Mouse (Mus musculus): Measurements from ENCODE around the gene Gm12169. TPM values are rescaled to one million over a fixed set of nuclear protein-coding genes. Genes with fewer than 3 reads are reported as not detected.
"Not testable (repeated sequence)": the region's sequence is repeated elsewhere in the genome, so short reads cannot be mapped to it uniquely, and the experiment has no call there.

Gm12169 gene
- not detected in 2 replicates for polyA plus RNA-seq (2015; fragmentation: Nextera tagmentation; extraction: Ambion mirVana)

- no peak for ATAC-seq (ENCODE audit: low FRiP score, low read depth)
- no peaks in the 10 kb centered on the region for H3K4me1 ChIP-seq (replicated peaks)
- no peak within 1 kb of the TSS for H3K27ac ChIP-seq (replicated peaks)
- H3K4me3 ChIP-seq: no peak within 1 kb of the TSS
- H3K27me3 ChIP-seq: no peaks in the 10 kb centered on the region
- H3K4me2 ChIP-seq: no peak within 1 kb of the TSS
- no peaks in the 10 kb centered on the region for H3K9me3 ChIP-seq
- no peak within 1 kb of the TSS for H3K9ac ChIP-seq
- H3K36me3 ChIP-seq: no peaks in the 10 kb centered on the region
- 92% methylated on average over 2 of the region's 2 CpGs for WGBS
These were observed at the start of gene Gm12169 for GRCm38 (mm10) chr11:46523912-46524311. Gene Gm12169, plus strand, starts transcription at chr11:46524212.

- 96% methylated on average over 4 of the region's 4 CpGs for WGBS
- Histone ChIP-seq H3K36me3 (no peaks in the 10 kb centered on the region), H3K27me3 (no peaks in the 10 kb centered on the region), H3K4me1 (replicated peaks) (no peaks in the 10 kb centered on the region), H3K9ac (no peak overlapping the region), H3K4me2 (no peak overlapping the region), H3K4me3 (no peak overlapping the region), H3K27ac (replicated peaks) (no peak overlapping the region), H3K9me3 (no peaks in the 10 kb centered on the region)
- ATAC-seq (ENCODE audit: low FRiP score, low read depth): no peak
These were observed 49.8 kb upstream of the Gm12169 start for GRCm38 (mm10) chr11:46474220-46474619.

GRCm38 (mm10) chr11:46479311-46479710, 44.7 kb upstream of the Gm12169 start:
- Histone ChIP-seq H3K4me1 (replicated peaks) (no peaks in the 10 kb centered on the region), H3K27ac (replicated peaks) (no peak overlapping the region), H3K4me3 (no peak overlapping the region), H3K27me3 (no peaks in the 10 kb centered on the region), H3K4me2 (no peak overlapping the region), H3K36me3 (no peaks in the 10 kb centered on the region), H3K9ac (no peak overlapping the region), H3K9me3 (no peaks in the 10 kb centered on the region)
- WGBS: 91% methylated on average over 9 of the region's 9 CpGs
- no peak for ATAC-seq (ENCODE audit: low FRiP score, low read depth)

- 84% methylated on average over 7 of the region's 7 CpGs for WGBS
- no peak for ATAC-seq (ENCODE audit: low FRiP score, low read depth)
- H3K4me2 ChIP-seq: no peak overlapping the region
- H3K9ac ChIP-seq: no peak overlapping the region
- no peaks in the 10 kb centered on the region for H3K27me3 ChIP-seq
- H3K9me3 ChIP-seq: no peaks in the 10 kb centered on the region
- H3K4me1 ChIP-seq (replicated peaks): no peaks in the 10 kb centered on the region
- H3K4me3 ChIP-seq: no peak overlapping the region
- no peak overlapping the region for H3K27ac ChIP-seq (replicated peaks)
- H3K36me3 ChIP-seq: no peaks in the 10 kb centered on the region
These were observed 43.5 kb upstream of the Gm12169 start for GRCm38 (mm10) chr11:46480517-46480916.

GRCm38 (mm10) chr11:46488231-46488630, 35.8 kb upstream of the Gm12169 start:
- Histone ChIP-seq H3K9ac (no peak overlapping the region), H3K27ac (replicated peaks) (no peak overlapping the region), H3K4me2 (no peak overlapping the region), H3K27me3 (no peaks in the 10 kb centered on the region), H3K36me3 (no peaks in the 10 kb centered on the region), H3K4me1 (replicated peaks) (no peaks in the 10 kb centered on the region), H3K9me3 (no peaks in the 10 kb centered on the region), H3K4me3 (no peak overlapping the region)
- ATAC-seq (ENCODE audit: low FRiP score, low read depth): no peak
- WGBS: 14% methylated on average over 1 of the region's 1 CpGs

- Histone ChIP-seq H3K4me3 (no peak overlapping the region), H3K27ac (replicated peaks) (no peak overlapping the region), H3K9me3 (no peaks in the 10 kb centered on the region), H3K36me3 (no peaks in the 10 kb centered on the region), H3K9ac (no peak overlapping the region), H3K27me3 (no peaks in the 10 kb centered on the region), H3K4me1 (replicated peaks) (no peaks in the 10 kb centered on the region), H3K4me2 (no peak overlapping the region)
- 89% methylated on average over 2 of the region's 2 CpGs for WGBS
- no peak for ATAC-seq (ENCODE audit: low FRiP score, low read depth)
These were observed 35.4 kb upstream of the Gm12169 start for GRCm38 (mm10) chr11:46488650-46489049.

GRCm38 (mm10) chr11:46507146-46507545, 16.9 kb upstream of the Gm12169 start:
- H3K9ac ChIP-seq: no peak overlapping the region
- H3K27me3 ChIP-seq: no peaks in the 10 kb centered on the region
- H3K4me3 ChIP-seq: no peak overlapping the region
- WGBS: 78% methylated on average over 3 of the region's 3 CpGs
- H3K9me3 ChIP-seq: no peaks in the 10 kb centered on the region
- H3K27ac ChIP-seq (replicated peaks): no peak overlapping the region
- ATAC-seq (ENCODE audit: low FRiP score, low read depth): no peak
- no peaks in the 10 kb centered on the region for H3K36me3 ChIP-seq
- no peaks in the 10 kb centered on the region for H3K4me1 ChIP-seq (replicated peaks)
- no peak overlapping the region for H3K4me2 ChIP-seq

- ATAC-seq (ENCODE audit: low FRiP score, low read depth): no peak
- 97% methylated on average over 5 of the region's 5 CpGs for WGBS
- H3K4me3 ChIP-seq: no peak overlapping the region
- no peaks in the 10 kb centered on the region for H3K27me3 ChIP-seq
- H3K9ac ChIP-seq: no peak overlapping the region
- no peaks in the 10 kb centered on the region for H3K36me3 ChIP-seq
- H3K27ac ChIP-seq (replicated peaks): no peak overlapping the region
- no peak overlapping the region for H3K4me2 ChIP-seq
- no peaks in the 10 kb centered on the region for H3K9me3 ChIP-seq
- H3K4me1 ChIP-seq (replicated peaks): no peaks in the 10 kb centered on the region
These were observed 14.1 kb upstream of the Gm12169 start for GRCm38 (mm10) chr11:46509900-46510299.

- not testable (repeated sequence) for H3K27me3 ChIP-seq; H3K9me3 ChIP-seq; H3K9ac ChIP-seq; ATAC-seq (ENCODE audit: low FRiP score, low read depth); H3K27ac ChIP-seq (replicated peaks); H3K4me1 ChIP-seq (replicated peaks); H3K36me3 ChIP-seq; H3K4me3 ChIP-seq; H3K4me2 ChIP-seq
- 85% methylated on average over 5 of the region's 5 CpGs for WGBS
These were observed 2.7 kb upstream of the Gm12169 start for GRCm38 (mm10) chr11:46521341-46521740.

GRCm38 (mm10) chr11:46522719-46523118, 1.3 kb upstream of the Gm12169 start:
- Histone ChIP-seq H3K36me3 (no peaks in the 10 kb centered on the region), H3K27ac (replicated peaks) (no peak overlapping the region), H3K4me2 (no peak overlapping the region), H3K4me3 (no peak overlapping the region), H3K4me1 (replicated peaks) (no peaks in the 10 kb centered on the region), H3K27me3 (no peaks in the 10 kb centered on the region), H3K9me3 (no peaks in the 10 kb centered on the region), H3K9ac (no peak overlapping the region)
- 80% methylated on average over 3 of the region's 3 CpGs for WGBS
- ATAC-seq (ENCODE audit: low FRiP score, low read depth): no peak

- Histone ChIP-seq H3K4me3 (no peak overlapping the region), H3K4me2 (no peak overlapping the region), H3K27ac (replicated peaks) (no peak overlapping the region), H3K27me3 (no peaks in the 10 kb centered on the region), H3K9me3 (no peaks in the 10 kb centered on the region), H3K4me1 (replicated peaks) (no peaks in the 10 kb centered on the region), H3K9ac (no peak overlapping the region), H3K36me3 (no peaks in the 10 kb centered on the region)
- WGBS: 88% methylated on average over 4 of the region's 4 CpGs
- ATAC-seq (ENCODE audit: low FRiP score, low read depth): no peak
These were observed 6.1 kb downstream of the Gm12169 start for GRCm38 (mm10) chr11:46530149-46530548.

GRCm38 (mm10) chr11:46536978-46537377, 13.0 kb downstream of the Gm12169 start:
- Histone ChIP-seq H3K27ac (replicated peaks) (no peak overlapping the region), H3K4me1 (replicated peaks) (no peaks in the 10 kb centered on the region), H3K9me3 (no peaks in the 10 kb centered on the region), H3K36me3 (no peaks in the 10 kb centered on the region), H3K27me3 (no peaks in the 10 kb centered on the region), H3K4me3 (no peak overlapping the region), H3K9ac (no peak overlapping the region), H3K4me2 (no peak overlapping the region)
- 53% methylated on average over 4 of the region's 4 CpGs for WGBS
- ATAC-seq (ENCODE audit: low FRiP score, low read depth): no peak

- Histone ChIP-seq H3K9me3 (no peaks in the 10 kb centered on the region), H3K4me2 (no peak overlapping the region), H3K4me3 (no peak overlapping the region), H3K27me3 (no peaks in the 10 kb centered on the region), H3K27ac (replicated peaks) (no peak overlapping the region), H3K9ac (no peak overlapping the region), H3K4me1 (replicated peaks) (no peaks in the 10 kb centered on the region), H3K36me3 (no peaks in the 10 kb centered on the region)
- 95% methylated on average over 2 of the region's 2 CpGs for WGBS
- ATAC-seq (ENCODE audit: low FRiP score, low read depth): no peak
These were observed 19.5 kb downstream of the Gm12169 start for GRCm38 (mm10) chr11:46543530-46543929.

All from hindbrain, embryonic 15.5 days (tissue).